Mouse (Mus musculus) heart, adult 2 months (tissue): Measurements from ENCODE around the gene Iba57.

Experiments
- CTCF ChIP-seq: fragments of 200-600 bp; IDR thresholded peaks from 2 replicates; pipeline ENCODE4 v1.8.1; 2022; ENCODE audit warnings: antibody characterized with exemption, mild to moderate bottlenecking, moderate library complexity
- POLR2A ChIP-seq: fragments of 200-500 bp; IDR thresholded peaks from 2 replicates; pipeline ENCODE4 v1.6.1; 2011; ENCODE audit warnings: mild to moderate bottlenecking, low read depth, low read length, control low read depth; ENCODE audit not compliant: insufficient read depth

DNA sequence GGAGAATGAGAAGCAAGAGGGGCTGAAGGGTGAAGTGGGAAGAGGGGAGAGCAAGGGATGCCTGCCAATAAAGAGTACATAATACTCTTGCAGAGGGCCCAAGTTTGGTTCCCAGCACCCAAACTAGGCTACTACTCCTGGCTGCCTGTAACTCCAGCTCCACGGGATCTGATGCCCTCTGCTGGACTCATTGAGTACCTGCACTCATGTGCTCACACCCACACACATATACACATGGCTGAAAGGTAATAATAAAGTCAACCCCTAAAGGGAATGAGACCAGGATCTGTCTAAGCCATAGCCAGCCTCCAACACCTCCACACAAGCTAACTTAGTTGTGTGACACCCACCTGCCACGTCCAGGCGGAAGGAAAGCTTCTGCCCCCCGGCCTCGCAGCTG, 57.6 kb downstream of the Iba57 start:
- TF ChIP-seq POLR2A: no peak
- peak; percentile 21; the same call in 1 of the 2 replicates for TF ChIP-seq CTCF
